Mouse (Mus musculus) liver, embryonic 15.5 days (tissue): ENCODE measurements around the gene Pdzd2. TPM values are rescaled to one million over a fixed set of nuclear protein-coding genes. Genes with fewer than 3 reads are reported as not detected.

Source experiments
- microRNA-seq: library from miRNA; unstranded; fragments of <30 nt; microRNA quantifications from one replicate; pipeline ENCODE4, GENCODE M21; 2016
- polyA plus RNA-seq: library from polyadenylated mRNA; unstranded; fragments of >200 nt; fragmentation: Nextera tagmentation; extraction: Ambion mirVana; gene quantifications from 2 replicates; pipeline ENCODE4 v1.2.1, GENCODE M21; 2015

Gene Pdzd2
- polyA plus RNA-seq, 1 experiment from 2014 or later, result 0.78 TPM

Small RNAs within 50 kb of the gene (microRNA-seq; reads per million reads assigned to microRNA genes)
- gene Gm24135 (not detected), gene Gm24302 (not detected)

Other genes with a start within 250 kb of the Pdzd2 start
- 23.9 and 25.4 TPM in 2 replicates for gene 6030458C11Rik, start 84.7 kb upstream of the Pdzd2 start, polyA plus RNA-seq
- 11.1 and 11.2 TPM in 2 replicates for gene Drosha, start 84.9 kb upstream of the Pdzd2 start, polyA plus RNA-seq